ENCODE assay signal across 10 mouse cellular contexts in the genomic region with DNA sequence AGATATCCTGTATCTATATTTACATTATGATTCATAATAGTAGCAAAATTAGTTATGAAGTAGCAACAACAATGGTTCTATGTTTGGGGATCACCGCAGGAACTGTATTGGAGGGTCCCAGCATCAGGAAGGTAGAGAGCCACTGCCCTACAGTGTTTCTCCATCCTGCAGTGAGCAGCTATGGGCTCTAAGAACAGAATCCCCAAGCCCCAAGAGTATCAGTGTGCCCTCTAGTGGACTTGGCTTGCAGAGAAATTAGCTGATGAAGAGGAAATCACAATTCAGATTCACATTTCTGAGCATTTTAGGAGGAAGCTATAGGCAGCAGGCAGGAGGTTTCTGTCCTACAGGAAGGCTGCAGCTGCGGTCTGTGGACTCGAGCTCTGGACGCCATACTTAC.
A peak's percentile ranks its signal among the peaks of the same experiment; 100 is the strongest.
DNase-seq lines count a peak whose midpoint lies in the region; ATAC-seq and TF ChIP-seq lines count a peak whose summit lies in the region.
"Had no signal": no experiment of that assay in that cellular context is flagged by ENCODE, and none has a peak within 500 bp of the region (broad histone marks: within the 10 kb centered on the region; RNA-seq: fewer than 3 reads in every experiment).

No protein-coding gene starts in this region.

- no peaks in the 10 kb centered on the region for H3K79me2 ChIP-seq in C2C12 (ENCODE audit: control insufficient read depth, insufficient read depth)

- H3K4me2 ChIP-seq in kidney, embryonic 15.5 days = no peak overlapping the region
- H3K4me2 ChIP-seq in hindbrain, postnatal 0 days (ENCODE audit: low read depth, low read length) = no peak overlapping the region
- H3K4me2 ChIP-seq: limb, embryonic 12.5 days had no signal

- peak; percentile 7 for TF ChIP-seq CTCF in C2C12 (IDR thresholded peaks at IDR 0.05; ENCODE audit: control insufficient read depth, insufficient read depth, insufficient read length)
- TF ChIP-seq CTCF in hindbrain, postnatal 0 days (IDR thresholded peaks at IDR 0.05; ENCODE audit: low read depth) = peak; percentile 78
- TF ChIP-seq CTCF in small intestine, adult 2 months (IDR thresholded peaks at IDR 0.05; ENCODE audit: extremely low read depth, insufficient read length, insufficient replicate concordance, low read depth, low read length) = peak; percentile 34; the same call in 1 of the 2 replicates

- DNase-seq in kidney, adult 18-20 months = peak; percentile 28
- peak; percentile 34 for DNase-seq in ES-CJ7 (ENCODE audit: low read depth, low spot score)
- peak; percentile 72 for DNase-seq in hindbrain, postnatal 0 days (ENCODE audit: low spot score)
- no peak for DNase-seq in heart, postnatal 25 days (ENCODE audit: low spot score)
- DNase-seq in layer of hippocampus, adult 9-10 months (ENCODE audit: low spot score) = no peak

- intact Hi-C loops in heart, postnatal 25 days (cut with DNase I) = no loop called here

- peaks cover 100% of the 10 kb centered on the region for H3K36me3 ChIP-seq in kidney, embryonic 15.5 days
- peaks cover 96% of the 10 kb centered on the region for H3K36me3 ChIP-seq in C2C12 (ENCODE audit: control insufficient read depth, insufficient read depth)
- H3K36me3 ChIP-seq in hindbrain, postnatal 0 days (ENCODE audit: insufficient read depth, low read length) = peaks cover 61% of the 10 kb centered on the region
- H3K36me3 ChIP-seq in small intestine, adult 2 months (ENCODE audit: control insufficient read depth, insufficient read depth, low read length) = peaks cover 21% of the 10 kb centered on the region

- no peak overlapping the region for H3K27ac ChIP-seq in kidney, embryonic 15.5 days
- H3K27ac ChIP-seq in hindbrain, postnatal 0 days = no peak overlapping the region
- H3K27ac ChIP-seq in small intestine, adult 2 months (ENCODE audit: insufficient read depth, low read depth, low read length) = no peak overlapping the region
- H3K27ac ChIP-seq: limb, embryonic 12.5 days had no signal

- H3ac ChIP-seq in C2C12 (ENCODE audit: control insufficient read depth, insufficient read length, low read depth) = no peak overlapping the region

- H3K4me1 ChIP-seq in kidney, embryonic 15.5 days = no peaks in the 10 kb centered on the region
- H3K4me1 ChIP-seq in hindbrain, postnatal 0 days (ENCODE audit: insufficient read depth, low read length) = no peaks in the 10 kb centered on the region
- no peaks in the 10 kb centered on the region; the same call in 1 of the 2 replicates for H3K4me1 ChIP-seq in small intestine, adult 2 months (ENCODE audit: control insufficient read depth, insufficient read depth, insufficient read length, low read length)
- H3K4me1 ChIP-seq: limb, embryonic 12.5 days had no signal

- H3K79me3 ChIP-seq in C2C12 (ENCODE audit: low read depth) = no peaks in the 10 kb centered on the region

- H3K9ac ChIP-seq in kidney, embryonic 15.5 days = no peak overlapping the region
- H3K9ac ChIP-seq in hindbrain, postnatal 0 days (replicated peaks; ENCODE audit: low read length) = no peak overlapping the region
- H3K9ac ChIP-seq: limb, embryonic 12.5 days had no signal

- 90% methylated on average over 4 of the region's 4 CpGs for WGBS in kidney, embryonic 15.5 days
- WGBS in hindbrain, postnatal 0 days = 93% methylated on average over 4 of the region's 4 CpGs
- WGBS in small intestine, adult 2 months = 82% methylated on average over 4 of the region's 4 CpGs

- TF ChIP-seq POLR2A in small intestine, adult 2 months (IDR thresholded peaks at IDR 0.05; ENCODE audit: low read depth, low read length) = no peak

- no peaks in the 10 kb centered on the region for H3K9me3 ChIP-seq in kidney, embryonic 15.5 days (replicated peaks)
- no peaks in the 10 kb centered on the region for H3K9me3 ChIP-seq in hindbrain, postnatal 0 days (ENCODE audit: low read length)
- H3K9me3 ChIP-seq: limb, embryonic 12.5 days had no signal

- no peak overlapping the region for H3K4me3 ChIP-seq in kidney, embryonic 15.5 days (replicated peaks)
- no peak overlapping the region for H3K4me3 ChIP-seq in C2C12 (ENCODE audit: insufficient read depth, poor library complexity, severe bottlenecking)
- H3K4me3 ChIP-seq in hindbrain, postnatal 0 days (ENCODE audit: low read length) = no peak overlapping the region
- H3K4me3 ChIP-seq in small intestine, adult 2 months (ENCODE audit: low read depth, low read length) = no peak overlapping the region
- H3K4me3 ChIP-seq: erythroblast, embryonic 14.5 days; limb, embryonic 12.5 days had no signal

- no peaks in the 10 kb centered on the region for H3K27me3 ChIP-seq in kidney, embryonic 15.5 days
- no peaks in the 10 kb centered on the region for H3K27me3 ChIP-seq in C2C12 (ENCODE audit: control insufficient read depth, insufficient read depth, insufficient read length)
- H3K27me3 ChIP-seq in hindbrain, postnatal 0 days (ENCODE audit: insufficient read depth, low read length) = no peaks in the 10 kb centered on the region
- no peaks in the 10 kb centered on the region for H3K27me3 ChIP-seq in small intestine, adult 2 months (ENCODE audit: control insufficient read depth, insufficient read depth, low read length)
- H3K27me3 ChIP-seq: limb, embryonic 12.5 days had no signal

- ATAC-seq in kidney, embryonic 15.5 days (replicated peaks; ENCODE audit: low FRiP score) = no peak
- ATAC-seq in hindbrain, postnatal 0 days = no peak

TF ChIP-seq in C2C12, 6 proteins besides CTCF, POLR2A, EP300 and RAD21:
- TF ChIP-seq USF1 (IDR thresholded peaks at IDR 0.05; ENCODE audit: low read depth) (no peak), MAX (IDR thresholded peaks at IDR 0.05) (no peak), CEBPB (IDR thresholded peaks at IDR 0.05; ENCODE audit: low read depth) (no peak), MYOD1 (IDR thresholded peaks at IDR 0.05; ENCODE audit: control insufficient read depth, insufficient read length, low read depth) (no peak), MYOG (IDR thresholded peaks at IDR 0.05; ENCODE audit: control insufficient read depth, extremely low read depth, insufficient read length) (no peak), FOSL1 (IDR thresholded peaks at IDR 0.05; ENCODE audit: insufficient read depth, low read length, poor library complexity, severe bottlenecking) (no peak)

Comparison
In these comparisons a context has a peak if more than half of its experiments do, and no peak if none do; other contexts are left out.
1. DNase-seq: peak in kidney, adult 18-20 months (single experiment), ES-CJ7 (single experiment) and hindbrain, postnatal 0 days (single experiment); none in heart, postnatal 25 days (single experiment) and layer of hippocampus, adult 9-10 months (single experiment).
2. CTCF ChIP-seq: peak in every context shown above with its lines; median percentile 78 in hindbrain, postnatal 0 days; 34 in small intestine, adult 2 months; 7 in C2C12.